Mouse (Mus musculus): ENCODE measurements around the gene Nefh. TPM values are rescaled to one million over a fixed set of nuclear protein-coding genes. Genes with fewer than 3 reads are reported as not detected.

Gene Nefh
- total RNA-seq (2014; rRNA removed) (13.0 and 15.7 TPM in 2 replicates), polyA plus RNA-seq (2015; fragmentation: Nextera tagmentation; extraction: Ambion mirVana) (7.7 and 8.3 TPM in 2 replicates)

DNA sequence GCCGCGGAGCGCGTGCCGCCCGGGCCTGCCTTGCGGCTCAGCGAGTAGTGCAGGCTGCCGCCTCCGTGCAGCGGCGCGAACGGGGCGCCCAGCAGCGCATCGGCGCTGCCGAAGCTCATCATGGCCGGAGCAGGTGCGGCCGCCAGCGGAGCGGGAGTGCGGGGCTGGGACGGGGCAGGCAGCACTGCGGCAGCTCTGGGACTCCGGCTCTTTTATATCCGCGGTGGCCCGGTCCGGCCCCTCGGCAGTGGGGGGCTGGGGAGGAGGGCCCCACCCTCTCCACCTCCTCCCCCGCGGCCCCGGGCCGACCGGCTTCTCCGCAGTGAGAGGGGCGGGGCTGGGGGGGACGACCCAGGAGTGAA lies at the start of gene Nefh:
Gene Nefh (minus strand): TSS at position 252 of the 362 bp plus-strand sequence.
- under 1% methylated on average over 22 of the region's 41 CpGs for WGBS
- Histone ChIP-seq H3K4me1 (ENCODE audit: insufficient read depth, low read length) (0 out of 2 replicates have a peak, but pooled peaks cover 5% of the 10 kb centered on the region), H3K27me3 (ENCODE audit: insufficient read depth, low read length) (peaks cover 23% of the 10 kb centered on the region), H3K9ac (replicated peaks; ENCODE audit: low read length, poor library complexity, severe bottlenecking) (peak within 1 kb of the TSS; percentile 79), H3K9me3 (ENCODE audit: low read length) (no peaks in the 10 kb centered on the region), H3K4me2 (ENCODE audit: low read depth, low read length, poor library complexity, severe bottlenecking) (peak within 1 kb of the TSS; percentile 78), H3K4me3 (ENCODE audit: low read depth, low read length) (peak within 1 kb of the TSS; percentile 84), H3K27ac (ENCODE audit: low read depth, low read length) (peak within 1 kb of the TSS; percentile 91), H3K36me3 (ENCODE audit: insufficient read depth, low read length) (no peaks in the 10 kb centered on the region)
- no peak for TF ChIP-seq CTCF (IDR thresholded peaks at IDR 0.05)
- DNase-seq (ENCODE audit: low spot score) (no peak), ATAC-seq (ENCODE audit: low FRiP score) (peak; percentile 31)

GRCm38 (mm10) chr11:4996621-4997199 lies 48.8 kb upstream of the Nefh start:
- WGBS, result 90% methylated on average over 5 of the region's 5 CpGs
- TF ChIP-seq CTCF (IDR thresholded peaks at IDR 0.05), result no peak
- Histone ChIP-seq H3K9me3 (ENCODE audit: low read length) (no peaks in the 10 kb centered on the region), H3K27me3 (ENCODE audit: insufficient read depth, low read length) (no peaks in the 10 kb centered on the region), H3K9ac (replicated peaks; ENCODE audit: low read length, poor library complexity, severe bottlenecking) (no peak overlapping the region), H3K4me2 (ENCODE audit: low read depth, low read length, poor library complexity, severe bottlenecking) (no peak overlapping the region), H3K36me3 (ENCODE audit: insufficient read depth, low read length) (peaks cover 8% of the 10 kb centered on the region; the same call in 1 of the 2 replicates), H3K27ac (ENCODE audit: low read depth, low read length) (no peak overlapping the region), H3K4me3 (ENCODE audit: low read depth, low read length) (no peak overlapping the region), H3K4me1 (ENCODE audit: insufficient read depth, low read length) (no peaks in the 10 kb centered on the region)
- ATAC-seq (ENCODE audit: low FRiP score) (no peak), DNase-seq (ENCODE audit: low spot score) (peak; percentile 27)

DNA sequence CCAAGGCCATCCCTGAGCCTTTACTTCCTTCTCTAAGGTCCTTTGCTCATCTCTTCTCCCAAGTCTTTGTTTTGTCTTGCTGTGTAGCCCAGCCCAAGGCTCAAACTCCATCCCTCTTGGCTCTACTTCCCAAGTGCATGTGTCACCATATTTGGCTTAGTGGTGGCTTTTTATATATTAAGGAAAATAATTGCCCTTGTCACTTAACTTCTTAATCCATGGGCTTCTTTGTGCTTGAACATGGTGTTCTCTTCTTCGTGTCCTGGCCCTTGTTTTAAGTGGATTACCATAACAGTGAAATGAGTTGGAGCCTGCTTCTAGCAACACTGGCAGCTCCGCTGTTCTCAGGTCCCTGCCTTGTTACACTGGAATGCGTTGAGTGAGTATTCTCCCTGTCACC lies 47.8 kb upstream of the Nefh start:
- DNase-seq (ENCODE audit: low spot score), result no peak
- Histone ChIP-seq H3K4me2 (ENCODE audit: low read depth, low read length, poor library complexity, severe bottlenecking) (no peak overlapping the region), H3K27ac (ENCODE audit: low read depth, low read length) (no peak overlapping the region), H3K27me3 (ENCODE audit: insufficient read depth, low read length) (no peaks in the 10 kb centered on the region), H3K4me3 (ENCODE audit: low read depth, low read length) (no peak overlapping the region), H3K9ac (replicated peaks; ENCODE audit: low read length, poor library complexity, severe bottlenecking) (no peak overlapping the region), H3K36me3 (ENCODE audit: insufficient read depth, low read length) (peaks cover 8% of the 10 kb centered on the region; the same call in 1 of the 2 replicates), H3K4me1 (ENCODE audit: insufficient read depth, low read length) (no peaks in the 10 kb centered on the region), H3K9me3 (ENCODE audit: low read length) (no peaks in the 10 kb centered on the region)
- WGBS, result 89% methylated on average over 3 of the region's 3 CpGs
- ATAC-seq (ENCODE audit: low FRiP score), result no peak
- TF ChIP-seq CTCF (IDR thresholded peaks at IDR 0.05), result no peak

- DNase-seq (ENCODE audit: low spot score) (no peak), ATAC-seq (ENCODE audit: low FRiP score) (no peak)
- Histone ChIP-seq H3K9ac (replicated peaks; ENCODE audit: low read length, poor library complexity, severe bottlenecking) (no peak overlapping the region), H3K4me1 (ENCODE audit: insufficient read depth, low read length) (peaks cover 6% of the 10 kb centered on the region; the same call in 1 of the 2 replicates), H3K4me2 (ENCODE audit: low read depth, low read length, poor library complexity, severe bottlenecking) (no peak overlapping the region), H3K4me3 (ENCODE audit: low read depth, low read length) (no peak overlapping the region), H3K27ac (ENCODE audit: low read depth, low read length) (no peak overlapping the region), H3K27me3 (ENCODE audit: insufficient read depth, low read length) (no peaks in the 10 kb centered on the region), H3K36me3 (ENCODE audit: insufficient read depth, low read length) (0 out of 2 replicates have a peak, but pooled peaks cover 3% of the 10 kb centered on the region), H3K9me3 (ENCODE audit: low read length) (no peaks in the 10 kb centered on the region)
- TF ChIP-seq CTCF (IDR thresholded peaks at IDR 0.05), result no peak
- WGBS, result 85% methylated on average over 2 of the region's 2 CpGs
Observed at GRCm38 (mm10) chr11:4992471-4992870, 44.6 kb upstream of the Nefh start.

- H3K36me3 ChIP-seq (ENCODE audit: insufficient read depth, low read length), result 0 out of 2 replicates have a peak, but pooled peaks cover 3% of the 10 kb centered on the region
- H3K9ac ChIP-seq (replicated peaks; ENCODE audit: low read length, poor library complexity, severe bottlenecking), result no peak overlapping the region
- no peak for ATAC-seq (ENCODE audit: low FRiP score)
- H3K4me3 ChIP-seq (ENCODE audit: low read depth, low read length), result no peak overlapping the region
- WGBS, result 83% methylated on average over 3 of the region's 3 CpGs
- no peak for TF ChIP-seq CTCF (IDR thresholded peaks at IDR 0.05)
- no peaks in the 10 kb centered on the region for H3K9me3 ChIP-seq (ENCODE audit: low read length)
- no peak overlapping the region for H3K27ac ChIP-seq (ENCODE audit: low read depth, low read length)
- no peak for DNase-seq (ENCODE audit: low spot score)
- no peaks in the 10 kb centered on the region for H3K27me3 ChIP-seq (ENCODE audit: insufficient read depth, low read length)
- H3K4me1 ChIP-seq (ENCODE audit: insufficient read depth, low read length), result peaks cover 9% of the 10 kb centered on the region; the same call in 1 of the 2 replicates
- H3K4me2 ChIP-seq (ENCODE audit: low read depth, low read length, poor library complexity, severe bottlenecking), result no peak overlapping the region
Observed at GRCm38 (mm10) chr11:4989187-4989586, 41.3 kb upstream of the Nefh start.

GRCm38 (mm10) chr11:4987487-4987852 lies 39.6 kb upstream of the Nefh start:
- H3K4me2 ChIP-seq (ENCODE audit: low read depth, low read length, poor library complexity, severe bottlenecking), result peak overlapping the region; percentile 72
- H3K4me1 ChIP-seq (ENCODE audit: insufficient read depth, low read length), result peaks cover 11% of the 10 kb centered on the region; the same call in 1 of the 2 replicates
- H3K36me3 ChIP-seq (ENCODE audit: insufficient read depth, low read length), result 0 out of 2 replicates have a peak, but pooled peaks cover 3% of the 10 kb centered on the region
- TF ChIP-seq CTCF (IDR thresholded peaks at IDR 0.05), result no peak
- ATAC-seq (ENCODE audit: low FRiP score) (no peak), DNase-seq (ENCODE audit: low spot score) (no peak)
- no peaks in the 10 kb centered on the region for H3K27me3 ChIP-seq (ENCODE audit: insufficient read depth, low read length)
- peak overlapping the region; percentile 21; the same call in 1 of the 2 replicates for H3K27ac ChIP-seq (ENCODE audit: low read depth, low read length)
- WGBS, result 60% methylated on average over 11 of the region's 11 CpGs
- no peaks in the 10 kb centered on the region for H3K9me3 ChIP-seq (ENCODE audit: low read length)
- peak overlapping the region; percentile 64 for H3K9ac ChIP-seq (replicated peaks; ENCODE audit: low read length, poor library complexity, severe bottlenecking)
- peak overlapping the region; percentile 49 for H3K4me3 ChIP-seq (ENCODE audit: low read depth, low read length)
